In the genomic region with DNA sequence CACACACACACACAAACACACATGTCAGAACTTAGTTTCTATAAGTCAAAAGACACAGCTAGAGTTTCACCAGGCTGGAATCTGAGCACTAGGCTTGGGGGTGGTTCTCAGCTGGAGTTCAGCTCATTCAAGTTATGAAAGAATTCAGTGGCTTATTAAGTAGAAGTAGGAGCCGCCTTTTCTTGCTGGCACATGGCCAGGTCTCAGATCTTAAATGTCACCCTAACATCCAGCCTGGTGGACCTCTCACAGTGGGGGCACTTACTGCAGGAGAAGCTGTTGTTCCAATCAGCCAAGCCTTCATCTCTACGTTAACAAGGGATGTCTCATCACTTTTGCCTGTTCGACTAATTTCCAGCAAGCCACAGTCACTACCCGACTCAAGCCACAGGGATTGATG, we compare ENCODE assay signal across 19 mouse cellular contexts. TPM values are rescaled to one million over a fixed set of nuclear protein-coding genes. Genes with fewer than 3 reads are reported as not detected.
DNase-seq lines count a peak whose midpoint lies in the region; ATAC-seq lines count a peak whose summit lies in the region.
"Had no signal": no experiment of that assay in that cellular context is flagged by ENCODE, and none has a peak within 500 bp of the region (broad histone marks: within the 10 kb centered on the region; RNA-seq: fewer than 3 reads in every experiment).

No protein-coding gene starts in this region.

- H3K4me2 ChIP-seq in hindbrain, embryonic 13.5 days: no peak overlapping the region
- no peak overlapping the region for H3K4me2 ChIP-seq in hindbrain, embryonic 12.5 days (replicated peaks)
- H3K4me2 ChIP-seq in forebrain, embryonic 15.5 days (replicated peaks): no peak overlapping the region
- H3K4me2 ChIP-seq: embryonic facial prominence, embryonic 12.5 days; heart, embryonic 13.5 days; liver, embryonic 11.5 days had no signal

- H3K27ac ChIP-seq in hindbrain, embryonic 13.5 days: peak overlapping the region; percentile 62; the same call in 1 of the 2 replicates
- no peak overlapping the region for H3K27ac ChIP-seq in hindbrain, embryonic 12.5 days
- 0 out of 2 replicates have a peak overlapping the region, but pooled peaks have one; percentile 2 for H3K27ac ChIP-seq in forebrain, embryonic 15.5 days (replicated peaks)
- H3K27ac ChIP-seq: embryonic facial prominence, embryonic 12.5 days; heart, embryonic 13.5 days had no signal

- H3K9me3 ChIP-seq in hindbrain, embryonic 13.5 days: no peaks in the 10 kb centered on the region
- H3K9me3 ChIP-seq in hindbrain, embryonic 12.5 days (replicated peaks): no peaks in the 10 kb centered on the region
- H3K9me3 ChIP-seq in forebrain, embryonic 15.5 days: no peaks in the 10 kb centered on the region
- H3K9me3 ChIP-seq: embryonic facial prominence, embryonic 12.5 days; heart, embryonic 13.5 days had no signal

- H3K27me3 ChIP-seq in hindbrain, embryonic 13.5 days: no peaks in the 10 kb centered on the region
- H3K27me3 ChIP-seq in hindbrain, embryonic 12.5 days: no peaks in the 10 kb centered on the region
- no peaks in the 10 kb centered on the region for H3K27me3 ChIP-seq in forebrain, embryonic 15.5 days
- H3K27me3 ChIP-seq: embryonic facial prominence, embryonic 12.5 days; heart, embryonic 13.5 days had no signal

- no peak overlapping the region for H3K9ac ChIP-seq in hindbrain, embryonic 13.5 days
- no peak overlapping the region for H3K9ac ChIP-seq in hindbrain, embryonic 12.5 days
- H3K9ac ChIP-seq in forebrain, embryonic 15.5 days (replicated peaks): no peak overlapping the region
- H3K9ac ChIP-seq: embryonic facial prominence, embryonic 12.5 days; heart, embryonic 13.5 days had no signal

- H3K36me3 ChIP-seq in hindbrain, embryonic 13.5 days: no peaks in the 10 kb centered on the region
- no peaks in the 10 kb centered on the region for H3K36me3 ChIP-seq in hindbrain, embryonic 12.5 days
- H3K36me3 ChIP-seq in forebrain, embryonic 15.5 days: no peaks in the 10 kb centered on the region
- H3K36me3 ChIP-seq: embryonic facial prominence, embryonic 12.5 days; heart, embryonic 13.5 days had no signal

- DNase-seq in retina, postnatal 1 day: peak; percentile 53
- no peak for DNase-seq in retina, embryonic 14.5 days (ENCODE audit: low spot score)
- DNase-seq in adrenal gland, postnatal 25 days: no peak
- DNase-seq in MN1 (ENCODE audit: low spot score): no peak
- DNase-seq: adrenal gland, adult 2 months; cerebellum, adult 11 months; cerebellum, postnatal 25 days; heart, adult 11 months; heart, postnatal 36 days; kidney, postnatal 4 days; lung, adult 2 months; thymus, adult 2 months had no signal

- no peak for ATAC-seq in hindbrain, embryonic 13.5 days (ENCODE audit: low FRiP score)
- ATAC-seq in hindbrain, embryonic 12.5 days (ENCODE audit: low FRiP score): no peak
- ATAC-seq in forebrain, embryonic 15.5 days (replicated peaks): no peak

- H3K4me3 ChIP-seq in hindbrain, embryonic 13.5 days: no peak overlapping the region
- no peak overlapping the region for H3K4me3 ChIP-seq in hindbrain, embryonic 12.5 days
- no peak overlapping the region for H3K4me3 ChIP-seq in forebrain, embryonic 15.5 days
- H3K4me3 ChIP-seq: embryonic facial prominence, embryonic 12.5 days; heart, embryonic 13.5 days had no signal

- 33% methylated on average over 4 of the region's 4 CpGs for WGBS in hindbrain, embryonic 13.5 days
- WGBS in hindbrain, embryonic 12.5 days: 40% methylated on average over 4 of the region's 4 CpGs
- 3% methylated on average over 4 of the region's 4 CpGs for WGBS in forebrain, embryonic 15.5 days

- peaks cover 46% of the 10 kb centered on the region for H3K4me1 ChIP-seq in hindbrain, embryonic 13.5 days (replicated peaks)
- peaks cover 26% of the 10 kb centered on the region for H3K4me1 ChIP-seq in hindbrain, embryonic 12.5 days
- peaks cover 37% of the 10 kb centered on the region for H3K4me1 ChIP-seq in forebrain, embryonic 15.5 days
- H3K4me1 ChIP-seq: heart, embryonic 13.5 days had no signal

RNA-seq across cellular contexts. Expression of gene Kif21a, which starts 39.5 kb away (rescaled TPM):
- polyA plus RNA-seq in hindbrain, embryonic 13.5 days (2015; fragmentation: Nextera tagmentation; extraction: Ambion mirVana): 48.9 and 51.6 TPM in 2 replicates
- polyA plus RNA-seq in hindbrain, embryonic 12.5 days (2016; fragmentation: Nextera tagmentation; extraction: Ambion mirVana): 38.6 and 39.7 TPM in 2 replicates
- 52.3 and 54.2 TPM in 2 replicates for polyA plus RNA-seq in forebrain, embryonic 15.5 days (2015; fragmentation: Nextera tagmentation; extraction: Ambion mirVana)
- total RNA-seq in adrenal gland, postnatal 25 days (2021): 15.4 and 23.0 TPM in 2 replicates
- total RNA-seq: neutrophil, adult 5-6 weeks had no signal
